Mouse (Mus musculus): ENCODE data around the gene Gm9918. TPM values are rescaled to one million over a fixed set of nuclear protein-coding genes. Genes with fewer than 3 reads are reported as not detected.

Gm9918 gene
- total RNA-seq, 2 experiments from 2014 or later, result not detected

- intact Hi-C loops (cut with DNase I), result loop anchor here (2.0 kb wide), 1 partner anchor 77 kb away; no protein-coding TSS in a partner anchor
- peak; percentile 47 to 51 for DNase-seq
These were observed 45.9 kb downstream of the Gm9918 start for GRCm38 (mm10) chr15:102316263-102316662.

Other genes starting within 250 kb of the Gm9918 start
- 1 to 10 TPM in 1 of 2 experiments, not detected in 1; 1.3 TPM for gene Krt18, start 242.4 kb upstream of the Gm9918 start, total RNA-seq (2021)
- 100 to 1,000 TPM; 148 to 169 TPM for gene Eif4b, start 196.8 kb upstream of the Gm9918 start, total RNA-seq (2021)
- gene Tns2, start 170.2 kb upstream of the Gm9918 start, total RNA-seq (2021), result 10 to 100 TPM; 34.7 to 36.0 TPM
- 1 to 10 TPM; 6.0 to 6.2 TPM for gene Spryd3, start 134.3 kb upstream of the Gm9918 start, total RNA-seq (2021)
- gene Igfbp6, start 126.2 kb upstream of the Gm9918 start, total RNA-seq (2021), result 10 to 100 TPM; 42.6 TPM
- under 1 TPM in 1 of 2 experiments, not detected in 1; 0.15 TPM for gene Soat2, start 120.0 kb upstream of the Gm9918 start, total RNA-seq (2021)
- 10 to 100 TPM; 24.3 to 26.6 TPM for gene Zfp740, start 67.3 kb upstream of the Gm9918 start, total RNA-seq (2021)
- gene Csad, start 65.8 kb upstream of the Gm9918 start, total RNA-seq (2021), result 1 to 10 TPM; 7.5 to 7.6 TPM
- 1 to 10 TPM in 1 of 2 experiments, under 1 TPM in 1; 0.69 to 1.3 TPM for gene Itgb7, start 38.6 kb upstream of the Gm9918 start, total RNA-seq (2021)
- 1 to 10 TPM; 9.3 to 9.9 TPM for gene Rarg, start 13.0 kb upstream of the Gm9918 start, total RNA-seq (2021)
- 10 to 100 TPM; 12.8 to 13.4 TPM for gene Mfsd5, start 8.9 kb downstream of the Gm9918 start, total RNA-seq (2021)
- gene Espl1, start 25.7 kb downstream of the Gm9918 start, total RNA-seq (2021), result under 1 TPM; 0.74 to 0.87 TPM
- gene Pfdn5, start 55.6 kb downstream of the Gm9918 start, total RNA-seq (2021), result 100 to 1,000 TPM; 189 to 216 TPM
- gene Myg1, start 61.1 kb downstream of the Gm9918 start, total RNA-seq (2021), result 10 to 100 TPM; 14.8 to 16.3 TPM
- gene Aaas, start 80.2 kb downstream of the Gm9918 start, total RNA-seq (2021), result 1 to 10 TPM; 4.3 to 7.3 TPM
- not detected for gene Sp7, start 96.6 kb downstream of the Gm9918 start, total RNA-seq (2021)
- 10 to 100 TPM; 20.2 to 22.8 TPM for gene Sp1, start 135.6 kb downstream of the Gm9918 start, total RNA-seq (2021)
- gene Amhr2, start 174.8 kb downstream of the Gm9918 start, total RNA-seq (2021), result 1 to 10 TPM; 9.1 to 10.0 TPM
- 10 to 100 TPM; 13.4 to 13.7 TPM for gene Prr13, start 188.5 kb downstream of the Gm9918 start, total RNA-seq (2021)
- gene Pcbp2, start 200.0 kb downstream of the Gm9918 start, total RNA-seq (2021), result 100 to 1,000 TPM; 350 to 411 TPM
- gene Gm10337, start 233.2 kb downstream of the Gm9918 start, total RNA-seq (2021), result not detected
- 1 to 10 TPM; 1.6 to 1.9 TPM for gene Map3k12, start 246.5 kb downstream of the Gm9918 start, total RNA-seq (2021)
- gene Tarbp2, start 247.6 kb downstream of the Gm9918 start, total RNA-seq (2021), result 10 to 100 TPM; 33.0 to 33.4 TPM